Mouse (Mus musculus) MEL-GATA-1-ER (cell line): ENCODE measurements at regions not wholly inside any gene's neighbourhood (a gene's known extent, or its start where the extent isn't known, plus 50 kb on each side); places are given as distances from the start of the nearest gene placed in this dataset.

Experiments used
- DNase-seq: peaks from one replicate; pipeline ENCODE4 v3.0.0-alpha.2; 2012; ENCODE audit warnings: low read depth; ENCODE audit errors: extremely low read depth

DNA sequence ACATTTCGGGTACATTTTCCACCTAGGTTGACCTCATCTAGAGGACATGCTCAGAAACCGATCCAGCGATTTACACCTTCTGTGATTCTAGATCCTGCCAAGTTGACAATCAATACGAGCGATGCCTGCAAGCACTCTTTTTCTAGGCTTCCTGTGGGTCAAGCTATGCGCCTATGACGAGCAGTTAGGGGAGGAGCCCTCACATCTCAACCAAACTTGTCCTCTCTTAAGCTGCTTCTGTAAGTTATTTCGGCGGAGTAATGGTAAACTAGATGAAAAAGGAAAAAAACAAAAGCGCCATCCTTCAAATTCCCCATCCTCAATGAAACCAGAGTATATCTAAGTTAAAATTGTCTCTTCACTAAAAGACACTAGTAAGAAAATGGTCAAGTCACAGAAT is 858.5 kb downstream of the Zfp704 start:
- DNase-seq = peak; percentile 73

DNA sequence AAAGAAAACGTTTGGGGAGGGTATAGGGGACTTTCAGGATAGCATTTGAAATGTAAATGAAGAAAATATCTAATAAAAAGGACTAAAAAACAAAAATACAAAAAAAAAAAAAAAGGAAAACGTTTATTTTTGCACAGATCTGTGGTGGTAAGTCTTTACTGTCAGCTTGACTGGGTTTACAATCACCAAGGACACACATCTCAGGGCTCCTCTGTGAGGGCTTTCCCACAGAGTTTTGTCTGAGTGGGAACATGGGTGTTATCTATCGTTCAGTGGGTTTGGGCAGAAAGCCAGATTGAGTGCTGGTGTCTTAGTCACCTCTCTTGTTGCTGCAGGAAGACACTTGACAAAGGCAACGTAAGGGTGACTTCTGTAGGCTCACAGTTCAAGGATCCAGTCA is 859.0 kb downstream of the Zfp704 start:
- peak; percentile 89 for DNase-seq

DNA sequence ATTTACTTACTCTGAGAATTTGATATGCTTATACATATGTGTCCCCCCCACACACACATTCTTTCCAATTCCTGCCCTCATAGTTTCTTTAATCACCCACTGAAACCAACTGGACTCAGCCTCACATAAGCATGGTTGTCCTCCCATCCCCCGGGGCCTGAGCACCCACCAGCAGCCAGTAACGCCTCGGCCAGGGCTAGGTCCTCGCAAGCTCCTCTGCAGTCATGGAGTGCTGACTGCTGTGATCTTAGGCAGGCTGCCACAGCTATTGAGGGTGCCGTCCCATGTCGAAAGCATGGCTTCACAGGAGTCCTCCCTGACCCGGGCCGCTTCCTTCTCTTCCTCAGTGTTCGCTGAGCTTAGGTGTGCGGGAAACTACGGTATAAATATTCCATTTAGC is 859.7 kb downstream of the Zfp704 start:
- no peak for DNase-seq

DNA sequence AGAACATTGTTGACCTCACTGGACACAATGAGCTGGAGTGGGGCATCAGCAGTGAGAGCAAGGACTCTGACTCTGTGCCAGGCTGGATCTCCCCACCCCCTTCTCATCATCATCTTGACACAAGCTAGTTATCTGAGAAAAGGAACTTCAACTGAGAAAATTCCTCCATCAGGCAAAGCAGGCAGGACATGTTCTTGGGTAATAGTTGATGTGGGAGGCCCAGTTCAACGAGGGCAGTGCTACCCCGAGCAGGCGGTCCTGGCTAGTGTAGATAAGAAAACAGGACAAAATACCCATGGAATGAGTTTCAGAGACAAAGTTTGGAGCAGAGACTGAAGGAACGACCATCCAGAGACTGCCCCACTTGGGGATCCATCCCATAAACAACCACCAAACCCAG is 862.7 kb downstream of the Zfp704 start:
- DNase-seq = no peak

DNA sequence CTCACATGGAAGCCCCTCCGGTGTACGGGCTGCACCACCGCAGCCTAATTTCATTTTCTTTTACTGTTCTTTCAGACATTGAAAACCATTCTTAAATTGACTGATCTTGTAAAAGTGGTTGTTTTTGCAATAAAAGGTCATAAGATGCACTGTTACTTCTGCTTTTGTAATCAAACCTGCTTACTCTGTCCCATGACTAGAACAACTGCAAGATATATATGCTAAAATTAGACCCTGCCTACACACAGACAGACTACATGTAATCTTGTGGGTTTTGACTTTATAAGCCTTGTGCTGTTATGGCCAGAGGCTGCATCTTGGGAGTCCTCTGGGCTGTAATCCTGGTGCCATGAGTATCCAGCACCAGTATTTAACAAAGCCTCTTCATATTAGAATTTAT is 863.2 kb downstream of the Zfp704 start:
- peak; percentile 52 for DNase-seq

DNA sequence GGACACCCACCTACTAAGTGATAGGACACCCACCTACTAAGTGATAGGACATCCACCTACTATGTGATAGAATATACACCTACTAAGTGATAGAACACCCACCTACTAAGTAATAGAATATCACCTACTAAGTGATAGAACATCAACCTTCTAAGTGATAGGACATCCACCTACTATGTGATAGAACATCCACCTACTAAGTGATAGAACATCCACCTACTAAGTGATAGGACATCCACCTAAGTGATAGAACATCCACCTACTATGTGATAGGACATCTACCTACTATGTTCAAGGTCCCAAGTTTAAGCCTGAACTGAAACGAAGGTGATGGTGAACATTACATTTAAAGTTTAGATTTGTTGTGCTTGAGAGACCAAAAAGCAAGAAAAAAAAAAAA is 863.8 kb downstream of the Zfp704 start:
- no peak for DNase-seq

DNA sequence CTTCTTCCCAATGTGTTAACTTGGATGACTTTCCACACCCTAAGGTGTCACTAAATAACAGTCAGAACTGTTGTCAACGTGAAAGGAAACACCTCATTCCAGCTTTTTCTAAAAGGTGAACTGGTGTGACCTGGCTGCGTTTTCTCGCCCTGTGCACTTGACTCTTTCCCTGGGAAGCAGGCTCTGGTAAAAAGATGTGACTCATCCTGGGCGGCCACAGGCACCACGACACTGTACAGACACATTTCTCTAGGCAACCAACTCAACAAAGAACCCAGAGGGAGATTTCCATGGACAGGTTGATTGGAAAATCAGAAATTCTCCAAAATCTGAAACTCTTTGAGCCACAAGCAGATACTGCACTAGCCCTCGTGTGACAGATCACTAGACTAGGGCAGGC is 865.0 kb downstream of the Zfp704 start:
- DNase-seq = no peak

DNA sequence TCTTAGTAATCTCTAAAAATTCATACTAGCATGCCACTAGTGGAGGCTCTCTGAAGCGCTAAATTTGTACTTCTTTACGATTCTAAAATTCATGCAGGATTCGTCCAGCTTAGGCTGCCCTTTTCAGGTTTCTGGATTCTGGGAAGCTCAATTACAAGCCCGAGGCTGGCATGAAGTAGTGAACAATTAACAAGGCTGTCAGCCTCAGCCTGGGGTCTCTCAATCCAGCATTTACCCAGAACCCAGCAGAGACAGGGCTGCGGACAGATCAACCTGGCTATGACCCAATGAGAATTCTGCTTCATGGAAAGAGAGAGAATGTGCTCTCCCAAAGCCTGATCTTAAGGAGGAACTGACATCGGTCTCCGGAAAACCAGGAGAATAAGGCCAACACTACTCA is 866.2 kb downstream of the Zfp704 start:
- no peak for DNase-seq

DNA sequence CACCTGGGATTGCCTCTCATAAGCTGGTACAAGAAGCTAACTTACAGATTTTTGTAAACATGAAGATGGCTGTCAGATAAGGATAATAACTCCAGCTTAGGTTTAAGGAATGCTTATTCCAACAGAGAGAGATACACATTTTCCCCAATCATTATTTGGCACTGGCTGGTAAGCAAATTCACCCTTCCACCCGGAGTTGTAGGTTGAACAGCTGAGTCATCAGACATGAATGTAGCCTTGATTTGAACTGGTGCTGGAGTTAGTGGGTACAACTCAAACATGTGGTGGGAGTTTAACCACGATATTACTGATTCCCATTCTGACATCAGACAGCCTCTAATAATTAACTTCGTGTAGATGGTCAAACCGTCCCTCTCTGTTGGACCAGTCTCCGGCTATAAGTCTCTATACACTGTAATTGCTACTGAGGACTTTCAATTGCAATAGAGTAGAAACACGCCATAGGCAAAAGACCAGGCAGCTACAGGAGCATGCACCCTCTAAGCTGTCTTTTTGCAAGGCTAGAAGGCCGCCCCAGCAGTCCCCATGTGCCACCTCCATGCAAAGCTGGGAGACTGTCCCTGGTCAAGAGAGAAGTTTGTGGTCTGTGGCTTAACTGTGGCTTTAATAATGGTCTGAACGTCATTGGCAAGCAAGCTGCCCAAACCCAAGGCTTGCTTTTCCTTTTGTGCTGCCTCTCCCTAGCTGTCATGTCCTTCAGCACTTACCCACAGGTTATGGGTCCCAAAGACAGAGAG is 868.4 kb downstream of the Zfp704 start:
- DNase-seq = no peak

DNA sequence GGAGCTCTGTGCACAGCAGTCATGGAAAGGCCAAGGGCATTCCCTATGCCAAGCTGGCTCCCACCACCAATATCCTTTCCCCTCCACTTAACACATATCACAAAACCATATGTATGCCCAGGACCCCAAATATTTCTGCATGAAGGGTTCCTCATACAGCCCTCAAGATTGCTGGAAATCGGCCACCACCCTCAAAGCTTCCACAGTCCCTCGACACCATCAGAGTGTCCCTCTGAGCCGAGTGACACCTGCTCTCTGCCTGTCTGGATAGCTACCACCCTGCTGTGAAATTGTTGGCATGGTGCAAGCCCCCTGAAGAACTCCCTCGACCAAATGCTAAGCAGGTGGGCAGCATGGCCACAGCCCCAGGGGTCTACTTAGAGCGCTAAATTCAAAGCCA is 869.2 kb downstream of the Zfp704 start:
- DNase-seq = no peak

DNA sequence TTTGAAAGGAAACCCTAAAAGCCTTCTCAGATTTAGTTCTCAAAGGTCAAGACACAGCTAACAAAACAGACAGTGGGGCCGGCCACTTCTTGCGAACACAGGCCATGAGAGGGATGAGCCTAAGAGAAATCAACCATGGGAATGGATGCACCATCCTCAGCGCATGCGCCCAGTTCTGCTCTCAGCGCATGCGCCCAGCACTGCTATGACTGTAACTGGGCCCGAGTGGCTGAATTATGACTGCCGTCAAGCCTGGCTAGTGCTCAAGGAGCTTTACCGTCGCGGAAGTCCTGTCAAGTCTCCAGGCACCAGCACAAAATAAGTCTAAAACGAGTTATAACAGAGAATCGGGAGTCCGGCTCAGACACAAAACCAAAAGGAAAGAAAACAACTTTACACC is 870.6 kb downstream of the Zfp704 start:
- DNase-seq = no peak

DNA sequence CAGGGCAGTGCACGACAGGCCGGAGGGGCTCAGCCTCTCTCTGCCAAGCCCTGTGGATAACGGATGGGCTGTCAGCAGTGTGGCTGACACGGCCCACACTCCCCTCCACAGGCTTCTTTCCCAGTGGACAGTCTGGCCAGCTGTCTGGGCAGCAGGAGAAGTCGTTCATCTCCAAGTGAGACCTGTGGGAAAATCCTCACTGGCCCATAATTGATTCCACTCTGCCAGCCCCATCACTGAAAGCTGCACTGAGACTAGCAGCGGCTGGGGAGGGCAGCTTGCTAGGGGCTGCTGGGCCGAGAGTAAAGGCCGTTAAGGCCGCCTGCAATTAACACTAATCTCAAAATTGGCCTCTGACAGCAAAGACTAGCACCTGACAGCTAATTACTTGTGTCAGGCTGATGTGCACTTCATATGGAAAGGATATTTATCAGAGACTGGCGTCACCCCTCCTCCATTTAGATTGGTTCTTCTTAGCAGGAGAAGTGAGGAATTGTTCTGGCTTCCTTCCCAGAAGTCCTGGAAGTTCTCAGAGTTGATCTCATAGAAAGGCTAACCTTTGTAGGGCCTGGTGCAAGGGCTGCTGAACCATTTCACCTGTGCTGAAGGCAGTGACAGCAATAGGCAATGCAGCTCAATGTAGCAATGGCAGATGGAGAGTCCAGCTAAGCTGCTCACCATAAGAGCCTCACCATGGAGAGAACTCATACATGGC is 873.5 kb downstream of the Zfp704 start:
- DNase-seq = no peak

DNA sequence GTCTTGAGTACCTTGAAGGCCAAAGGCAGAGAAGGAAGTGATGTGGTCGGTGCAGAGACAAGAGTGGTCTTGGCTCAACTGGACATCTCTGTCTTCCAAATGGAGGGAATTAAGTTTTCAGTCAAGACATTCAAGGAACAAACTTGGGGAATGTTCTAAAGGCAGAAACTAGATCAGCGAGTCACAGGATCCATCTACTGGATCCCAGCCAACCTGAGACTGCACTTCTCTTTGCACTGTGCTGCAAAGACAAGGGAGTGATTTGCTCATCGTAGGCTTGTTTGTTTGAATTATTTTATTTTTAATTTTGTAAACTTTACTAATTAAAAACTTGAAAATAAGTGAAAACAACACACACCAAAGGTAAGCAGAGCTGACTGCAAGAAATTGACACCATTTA is 875.8 kb downstream of the Zfp704 start:
- no peak for DNase-seq

DNA sequence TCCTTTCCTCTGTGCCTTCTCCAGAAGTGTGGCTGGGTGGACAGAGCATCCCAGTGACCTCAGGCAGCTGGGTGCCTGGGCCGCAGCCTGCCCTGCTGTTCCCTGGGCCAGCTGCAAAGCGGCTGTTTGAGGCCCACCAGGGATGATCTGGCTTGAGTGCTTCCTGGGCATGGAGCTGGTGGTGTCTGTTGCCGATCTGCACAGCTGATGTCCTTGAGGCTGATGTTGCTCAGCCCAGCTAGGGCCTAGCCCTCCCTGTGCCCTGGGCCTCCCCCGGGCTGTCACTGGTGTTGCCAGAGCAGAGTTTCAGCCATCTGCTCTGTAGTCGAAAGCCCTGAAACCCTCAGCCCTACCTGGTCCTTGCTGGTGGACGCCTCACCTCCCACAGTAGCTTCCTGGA is 878.5 kb downstream of the Zfp704 start:
- DNase-seq = no peak

DNA sequence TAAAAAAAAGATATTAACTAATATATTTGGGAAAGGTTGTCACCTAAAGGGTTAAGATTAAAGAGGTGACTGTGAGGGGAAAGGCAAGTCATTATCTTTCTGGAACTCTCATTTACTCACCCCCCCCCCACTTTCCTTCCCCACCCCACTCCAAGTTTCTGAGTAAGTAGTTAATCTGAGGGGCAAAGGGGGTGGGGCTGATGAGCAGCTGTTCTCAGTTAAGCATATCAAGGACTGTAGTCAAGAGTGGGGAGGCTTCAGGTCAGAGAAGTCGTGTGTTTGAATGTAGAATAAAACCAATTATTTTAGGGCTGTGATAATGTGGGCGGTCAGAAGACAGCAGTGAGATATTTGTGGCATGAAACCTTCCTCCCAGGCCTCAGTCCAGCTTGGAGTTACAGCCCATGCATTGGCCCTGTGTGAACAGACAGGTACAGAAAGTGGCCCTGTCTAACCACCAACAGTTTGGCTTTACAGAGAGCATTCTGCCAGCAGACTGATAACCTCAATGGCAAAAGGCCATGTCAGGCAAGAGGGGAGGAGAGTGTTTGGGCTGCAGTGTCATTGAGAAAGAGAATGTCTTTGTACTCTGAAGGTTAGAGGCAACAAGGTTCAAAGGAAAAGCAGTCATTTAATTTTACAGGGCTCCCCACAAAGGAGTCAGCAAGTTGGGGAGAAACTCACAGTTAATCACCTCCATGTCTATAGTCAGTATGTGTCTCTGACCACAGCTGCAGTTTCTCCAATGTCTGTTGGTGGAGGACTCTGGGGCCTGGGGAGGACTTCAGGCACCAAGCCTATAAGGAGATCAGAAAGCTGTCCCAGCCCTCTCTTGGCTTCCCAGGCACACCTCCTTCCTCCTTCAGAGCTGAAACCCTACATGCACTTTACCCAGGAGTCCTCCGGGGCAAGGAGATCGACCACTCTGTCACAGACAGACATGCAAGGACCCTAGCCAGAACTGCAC is 888.0 kb downstream of the Zfp704 start:
- peak; percentile 10 for DNase-seq

DNA sequence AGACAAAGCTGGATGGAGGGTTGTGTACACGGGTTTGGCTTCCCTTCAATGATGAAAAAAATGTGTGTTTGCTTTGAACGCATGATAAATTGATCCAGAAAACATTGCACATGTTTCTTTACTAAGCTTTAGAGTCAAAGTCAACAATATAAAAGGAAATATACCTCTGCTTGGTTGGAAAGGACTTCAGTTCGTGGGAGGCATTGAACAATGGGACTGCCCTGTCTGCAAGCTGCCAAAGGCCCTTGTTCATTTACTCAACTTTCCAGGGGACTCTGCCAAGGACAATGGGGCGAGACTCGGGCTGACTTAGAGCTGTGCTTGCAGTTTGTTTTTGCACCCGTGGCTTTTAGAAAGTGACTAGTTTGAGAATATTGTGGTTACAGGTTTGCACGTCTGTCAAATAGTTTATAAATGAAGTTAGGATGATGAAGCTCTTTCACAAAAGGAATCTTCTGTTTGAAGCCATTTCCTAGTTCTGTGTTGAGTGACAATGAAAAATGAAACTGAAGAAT is 889.2 kb downstream of the Zfp704 start:
- DNase-seq = no peak

DNA sequence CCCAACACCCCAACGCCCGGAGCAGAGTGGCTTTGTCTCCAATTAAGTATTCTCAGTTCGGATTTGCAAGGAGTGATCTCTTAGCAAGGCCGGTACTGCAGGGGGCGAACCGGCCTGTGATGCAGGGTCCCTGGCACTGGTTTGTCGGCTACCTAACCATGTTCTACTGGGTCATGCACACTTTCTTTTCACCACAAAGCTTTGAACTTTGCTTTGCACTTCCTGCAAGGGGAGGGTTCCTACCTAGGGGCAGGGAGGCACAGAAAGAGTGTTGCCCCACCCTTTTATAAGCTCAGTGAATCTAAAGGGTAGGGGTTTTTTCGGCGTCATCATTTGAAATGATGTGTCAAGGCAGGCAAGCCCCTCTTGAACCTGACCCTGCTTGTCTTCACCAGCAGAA is 891.7 kb downstream of the Zfp704 start:
- no peak for DNase-seq

DNA sequence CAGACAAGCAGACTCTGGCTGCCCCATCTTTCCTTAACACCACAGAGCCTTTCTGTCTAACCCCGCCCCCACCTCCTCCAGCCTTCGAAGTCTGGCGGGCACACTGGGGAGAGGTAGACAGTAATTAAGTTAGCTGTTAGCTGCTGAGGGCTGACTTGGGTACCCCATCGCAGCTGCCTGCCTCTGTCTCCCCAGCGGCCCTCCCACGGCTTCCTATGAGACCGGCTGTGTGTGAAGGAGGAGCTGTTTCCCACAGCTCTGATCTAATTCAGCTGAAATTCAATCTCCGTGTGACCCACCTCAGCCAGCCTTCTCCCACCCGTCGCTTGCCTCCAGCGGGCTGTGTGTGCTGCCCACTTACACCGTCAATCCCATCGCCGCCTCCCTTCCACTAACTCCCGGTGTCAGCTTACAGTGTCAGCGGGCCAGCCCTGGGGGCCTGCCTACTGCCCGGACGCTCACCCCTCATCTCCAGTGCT is 892.5 kb downstream of the Zfp704 start:
- no peak for DNase-seq
